Mouse (Mus musculus) layer of hippocampus, adult 8-10 months (tissue): ENCODE data around the gene Myom3. TPM values are rescaled to one million over a fixed set of nuclear protein-coding genes. Genes with fewer than 3 reads are reported as not detected.

Experiments used
- DNase-seq, 2 experiments: peaks; one replicate each; pipeline ENCODE4 v3.0.0; 2022; ENCODE audit warnings: low spot score in 2 of 2
- total RNA-seq, 4 experiments: library from RNA; stranded (reverse); gene quantifications; 2 replicates each; pipeline ENCODE4 v1.2.4; 2022

Myom3 gene
- total RNA-seq, 4 experiments from 2014 or later = 0.59 to 0.76 (median 0.69) TPM

- no peak for DNase-seq
Observed at GRCm38 (mm10) chr4:135761048-135761447, 1.5 kb downstream of the Myom3 start.

DNA sequence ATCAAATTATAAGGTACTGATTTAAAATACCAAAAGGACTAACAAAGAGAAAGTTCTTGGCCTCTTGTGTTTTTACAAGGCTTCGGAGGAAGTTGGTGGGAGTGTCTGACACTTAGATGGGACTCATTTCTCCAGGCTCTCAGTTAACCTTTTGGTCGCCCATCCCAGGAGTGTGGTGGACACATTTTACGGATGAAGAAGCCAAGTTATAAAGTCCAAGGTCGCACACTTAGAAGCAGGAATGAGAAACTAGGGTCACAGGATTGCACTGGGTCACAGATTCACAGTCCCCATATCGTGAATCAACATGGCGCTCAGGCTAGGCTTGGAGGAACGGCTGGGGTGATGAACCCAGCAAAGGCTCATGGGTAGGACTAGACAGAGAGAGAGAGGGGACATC, 2.1 kb downstream of the Myom3 start:
- no peak for DNase-seq

DNA sequence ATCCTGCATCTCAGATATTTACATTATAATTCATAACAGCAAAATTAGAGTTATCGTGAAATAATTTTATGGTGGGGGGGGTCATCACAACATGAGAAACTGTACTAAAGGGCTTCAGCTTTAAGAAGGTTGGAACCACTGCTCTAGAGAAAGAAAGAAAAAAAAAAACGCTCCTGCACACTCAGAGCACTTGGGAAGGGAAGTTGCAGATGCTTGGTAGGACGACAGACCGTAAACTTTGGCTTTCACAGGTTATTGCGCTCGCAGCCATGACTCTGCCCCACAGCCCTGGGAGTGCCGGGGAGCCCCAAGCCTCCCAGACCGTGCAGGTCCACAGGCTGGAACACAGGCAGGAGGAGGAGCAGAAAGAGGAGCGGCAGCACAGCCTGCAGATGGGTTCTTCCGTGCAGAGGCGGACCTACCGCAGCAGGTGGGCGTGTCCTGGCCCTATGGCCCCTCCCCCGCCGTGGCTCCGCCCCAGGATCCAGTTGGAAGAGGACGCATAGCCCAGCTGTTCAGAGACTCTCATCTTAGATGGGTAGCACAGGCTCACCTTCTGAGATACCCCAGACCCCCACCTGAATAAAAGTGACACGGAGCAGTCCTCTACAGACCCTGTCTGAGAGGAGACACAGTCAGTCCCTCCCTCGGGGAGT, 2.9 kb downstream of the Myom3 start:
- DNase-seq = peak in 1 of 2 experiments; percentile 11

- DNase-seq = no peak
Observed at GRCm38 (mm10) chr4:135764700-135765099, 5.2 kb downstream of the Myom3 start.

GRCm38 (mm10) chr4:135765707-135766106, 6.2 kb downstream of the Myom3 start:
- no peak for DNase-seq

DNA sequence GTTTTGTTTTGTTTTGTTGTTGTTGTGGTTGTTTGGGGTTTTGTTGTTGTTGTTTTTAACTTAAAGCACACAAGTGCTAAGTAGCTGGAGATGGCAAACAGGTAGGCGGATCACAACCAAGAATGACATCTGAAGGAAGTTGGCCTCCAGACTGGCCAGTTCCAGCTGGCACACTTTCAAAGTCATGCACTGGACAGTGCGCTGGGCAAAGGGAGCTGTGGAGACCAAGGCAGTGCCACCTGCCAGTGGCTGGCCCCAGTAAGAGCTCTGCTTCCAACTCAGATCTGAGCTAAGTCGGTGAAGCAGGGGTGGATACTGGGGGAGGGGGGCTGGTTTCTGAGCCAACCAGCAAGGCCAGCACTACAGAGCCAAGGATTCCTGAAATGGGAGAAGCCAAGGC, 7.5 kb downstream of the Myom3 start:
- DNase-seq = no peak

DNA sequence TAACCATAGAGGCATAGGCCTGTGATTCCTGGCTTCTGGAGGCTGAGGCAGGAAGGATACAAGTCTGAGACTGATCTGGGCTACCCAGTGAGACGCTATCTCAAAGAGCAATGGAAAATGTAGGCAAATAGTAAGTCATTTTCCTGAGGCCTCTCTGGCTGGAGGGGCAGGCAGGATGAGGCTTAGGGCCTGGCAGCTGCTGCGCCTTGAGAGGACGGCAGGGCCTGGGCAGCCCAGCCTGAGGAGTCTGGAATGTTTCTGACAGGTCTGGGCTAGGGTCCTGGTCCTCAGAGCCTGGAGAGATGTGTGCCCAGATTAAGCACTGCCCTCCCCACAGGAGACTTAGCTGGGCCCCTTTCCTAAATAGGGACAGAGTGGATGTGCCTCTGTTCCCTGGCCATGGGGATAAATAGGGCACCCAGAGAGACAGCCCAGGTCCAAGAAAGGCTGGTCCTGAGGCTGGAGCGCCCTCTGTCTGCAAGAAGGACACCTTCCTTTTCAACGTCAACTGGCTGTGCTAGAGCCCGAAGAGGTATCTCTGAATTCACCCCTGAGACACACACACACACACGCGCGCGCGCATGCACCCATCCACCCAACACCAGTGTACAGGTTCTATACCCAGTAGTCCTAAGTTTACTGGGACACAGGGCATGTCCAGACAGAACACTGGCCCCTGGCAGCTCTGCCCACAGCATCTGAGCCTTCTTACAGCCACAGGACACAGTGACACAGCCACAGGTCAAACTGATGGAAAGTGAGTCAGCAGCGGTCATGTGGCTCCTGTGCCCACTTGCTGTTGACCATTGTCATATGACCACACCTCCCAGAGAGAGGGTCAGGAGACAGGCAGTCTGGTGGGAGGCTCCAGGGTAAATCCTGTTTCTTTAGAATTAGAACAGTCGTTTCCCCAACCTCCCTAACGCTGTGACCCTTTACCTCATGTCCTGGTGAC, 9.3 kb downstream of the Myom3 start:
- DNase-seq = peak in 1 of 2 experiments; percentile 9

- DNase-seq = no peak
Observed at GRCm38 (mm10) chr4:135770611-135771305, 11.2 kb downstream of the Myom3 start.

- DNase-seq = no peak
Observed at GRCm38 (mm10) chr4:135771592-135771991, 12.1 kb downstream of the Myom3 start.

DNA sequence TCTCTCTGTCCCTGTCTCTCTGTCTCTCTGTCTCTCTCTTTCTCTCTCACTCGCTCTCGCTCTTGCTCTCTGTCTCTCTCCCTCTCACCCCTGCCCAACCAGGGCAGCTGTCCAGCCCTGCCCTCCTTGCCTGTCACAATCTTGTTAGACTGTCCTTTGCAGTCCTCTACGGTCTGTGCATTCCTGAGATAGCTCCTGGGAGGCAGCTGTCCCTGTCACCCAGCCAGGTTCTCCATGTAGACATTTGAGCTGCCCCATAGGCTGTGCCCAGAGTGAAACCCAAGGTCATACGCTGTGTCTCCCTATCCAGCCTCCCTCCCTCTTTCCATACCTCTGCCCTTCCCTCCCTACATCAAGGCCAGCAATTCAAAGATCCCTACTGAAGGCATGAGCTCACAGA, 13.2 kb downstream of the Myom3 start:
- DNase-seq = no peak

GRCm38 (mm10) chr4:135774496-135774895, 15.0 kb downstream of the Myom3 start:
- DNase-seq = no peak

DNA sequence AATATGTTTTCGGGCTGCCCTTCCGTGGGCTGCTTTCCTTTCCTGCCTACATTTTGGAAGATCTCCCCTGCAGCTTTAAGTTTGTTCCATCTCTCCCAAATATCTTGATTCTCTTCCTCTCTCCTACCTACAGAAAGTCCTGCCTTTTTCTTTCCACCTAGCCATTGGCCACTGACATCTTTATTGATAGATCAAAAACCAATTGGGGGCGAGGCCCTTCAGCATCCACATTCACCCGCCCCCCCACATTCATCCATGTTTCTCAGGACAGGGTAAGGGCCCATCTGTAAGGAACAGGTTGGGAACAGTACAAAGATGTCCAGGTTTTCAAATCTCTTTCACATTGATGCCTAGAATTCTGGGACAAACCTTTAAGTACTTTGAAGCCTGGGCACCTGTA, 17.3 kb downstream of the Myom3 start:
- no peak for DNase-seq

GRCm38 (mm10) chr4:135779661-135780060, 20.1 kb downstream of the Myom3 start:
- no peak for DNase-seq

DNA sequence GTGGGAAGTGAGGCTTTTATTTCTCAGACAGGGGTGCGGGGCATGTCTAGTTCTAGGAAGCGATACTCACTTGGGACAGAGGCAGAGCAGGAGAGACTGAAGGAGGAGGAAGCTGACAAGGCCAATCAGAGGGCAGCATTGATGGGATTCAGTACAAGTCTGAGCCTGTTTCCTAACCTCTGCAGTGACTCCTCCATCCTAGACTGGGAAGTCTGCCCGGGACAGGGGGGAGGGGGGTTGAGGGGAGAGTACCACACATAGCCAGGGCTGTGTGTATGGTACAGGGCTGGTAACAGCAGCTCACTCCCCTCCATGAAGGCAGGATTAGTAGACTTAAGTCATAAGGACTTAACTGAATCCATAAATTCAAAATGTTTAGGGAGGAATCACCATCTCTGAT, 20.7 kb downstream of the Myom3 start:
- DNase-seq = no peak

DNA sequence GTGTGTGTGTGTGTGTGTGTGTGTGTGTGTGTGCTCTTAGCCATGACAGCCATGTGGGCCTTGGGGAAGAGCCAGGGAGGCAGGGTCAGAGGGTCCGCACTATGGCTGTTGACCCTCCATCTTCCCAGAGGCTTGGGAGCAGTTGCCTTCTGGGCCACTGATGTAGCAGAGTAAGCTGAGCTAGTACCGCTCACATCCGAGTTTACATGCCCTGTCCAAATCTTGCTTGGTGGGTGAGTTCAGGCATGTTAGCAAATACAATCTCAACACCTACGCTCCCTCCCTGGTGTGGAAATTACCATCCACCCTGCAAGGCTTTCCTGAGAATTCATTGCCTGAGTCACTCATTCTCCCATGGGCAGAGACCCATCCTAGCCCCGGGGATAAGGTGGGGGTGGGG, 21.8 kb downstream of the Myom3 start:
- DNase-seq = no peak

DNA sequence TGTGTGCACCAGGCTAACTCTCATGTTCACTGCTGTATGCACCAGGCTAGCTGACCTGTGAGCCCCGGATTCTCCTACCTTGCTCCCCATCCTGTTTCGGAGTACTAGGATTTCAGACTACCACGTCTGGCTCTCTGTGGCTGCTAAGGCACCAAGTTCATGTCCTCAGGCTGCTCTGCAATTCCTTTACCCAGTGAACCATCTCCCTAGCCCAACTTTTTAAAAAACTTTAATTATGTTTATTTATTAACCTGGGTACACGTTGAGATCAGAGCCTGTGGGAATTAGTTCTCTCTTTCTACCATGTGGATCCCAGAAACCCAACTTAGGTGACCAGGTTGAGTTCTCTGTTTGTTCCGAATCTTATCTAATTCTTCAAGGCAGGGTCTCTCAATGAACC, 27.1 kb downstream of the Myom3 start:
- DNase-seq = no peak

DNA sequence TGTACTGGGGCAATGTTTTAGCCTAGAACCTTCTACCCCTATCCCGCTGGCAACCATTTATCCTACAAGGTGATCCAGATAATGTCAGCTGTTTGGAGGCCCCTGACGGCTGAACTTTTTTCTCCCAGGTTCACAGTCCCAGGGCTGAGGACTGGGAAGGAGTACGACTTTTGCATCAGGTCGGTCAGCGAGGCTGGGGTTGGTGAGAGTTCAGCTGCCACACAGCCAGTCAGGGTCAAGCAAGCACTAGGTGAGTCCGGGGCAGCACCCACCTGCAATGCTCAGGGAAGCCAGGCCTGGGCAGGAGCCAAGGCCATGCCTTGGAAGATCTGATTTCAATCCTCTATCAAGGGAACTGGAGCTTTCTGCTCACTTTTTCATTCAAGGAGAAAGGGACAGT, 27.8 kb downstream of the Myom3 start:
- DNase-seq = no peak

DNA sequence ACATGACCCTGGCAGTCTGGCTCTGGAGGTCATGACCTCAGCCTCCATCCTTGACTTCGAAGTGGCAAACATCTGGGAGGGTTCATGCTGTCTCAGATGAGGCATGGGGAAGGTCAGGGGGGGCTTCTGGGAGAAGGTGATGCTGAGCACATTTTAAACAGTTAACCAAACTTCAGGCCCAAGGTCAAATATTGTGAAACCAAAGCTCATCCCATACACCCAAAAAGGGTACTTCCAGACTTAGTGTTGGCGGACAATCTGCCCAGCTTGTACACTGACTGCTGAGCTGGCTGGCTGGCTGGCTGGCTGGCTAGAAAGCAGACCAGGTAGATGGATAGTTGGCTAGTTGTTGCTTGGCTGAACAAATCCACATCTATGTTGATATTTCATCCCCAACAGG, 29.6 kb downstream of the Myom3 start:
- DNase-seq = no peak

GRCm38 (mm10) chr4:135792821-135793220, 33.3 kb downstream of the Myom3 start:
- DNase-seq = no peak

- peak in 1 of 2 experiments; percentile 9 for DNase-seq
Observed at GRCm38 (mm10) chr4:135797931-135798330, 38.4 kb downstream of the Myom3 start.

GRCm38 (mm10) chr4:135801543-135801942, 42.0 kb downstream of the Myom3 start:
- peak; percentile 70 to 90 for DNase-seq

DNA sequence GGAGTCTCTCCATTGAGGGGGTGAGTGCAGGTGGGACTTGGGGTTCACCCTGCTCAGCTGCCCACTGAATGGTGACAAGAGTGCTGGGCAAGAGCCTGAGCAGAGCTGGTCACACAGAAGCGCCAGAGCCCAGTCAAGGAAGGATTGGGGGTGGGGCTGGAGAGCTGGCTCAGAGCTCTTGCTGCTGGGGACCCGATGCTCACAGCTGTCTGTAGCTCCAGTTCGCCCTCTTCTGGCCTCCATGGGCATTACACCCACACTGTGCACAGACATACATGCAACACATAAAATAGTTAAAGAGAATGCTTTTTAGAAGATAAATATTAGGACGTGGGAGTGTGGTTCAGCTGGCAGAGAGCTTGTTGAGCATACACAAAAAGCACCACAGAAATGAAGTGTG, 43.8 kb downstream of the Myom3 start:
- no peak for DNase-seq
